Comparison of ENCODE assay signal across 1 mouse cellular context in genomic region chr13:95474294-95474693, GRCm38 (mm10).
A peak's percentile ranks its signal among the peaks of the same experiment; 100 is the strongest.
TF ChIP-seq lines count a peak whose summit lies in the region.

No protein-coding gene starts in this region.

TF ChIP-seq in MEL, 35 proteins besides CTCF, POLR2A, EP300 and RAD21 (continued from another document):
- TF ChIP-seq JUND (IDR thresholded peaks at IDR 0.05; ENCODE audit: low read depth, low read length), result no peak
- TF ChIP-seq TBP (IDR thresholded peaks at IDR 0.05; ENCODE audit: low read depth, low read length), result no peak
- TF ChIP-seq RCOR1 (IDR thresholded peaks at IDR 0.05; ENCODE audit: low read depth, low read length), result peak; percentile 49; the same call in 1 of the 2 replicates
- TF ChIP-seq MYB (IDR thresholded peaks at IDR 0.05; ENCODE audit: low read depth, low read length), result no peak
- TF ChIP-seq ZMIZ1 (IDR thresholded peaks at IDR 0.05; ENCODE audit: low read depth, low read length), result no peak
- no peak; the same call in 1 of the 2 replicates for TF ChIP-seq BHLHE40 (IDR thresholded peaks at IDR 0.05; ENCODE audit: borderline replicate concordance, low read depth, low read length)
- TF ChIP-seq USF2 (IDR thresholded peaks at IDR 0.05; ENCODE audit: borderline replicate concordance in 1 of 2, insufficient read depth in 1 of 2, low read depth in 1 of 2, low read length in 2 of 2), result no peak
- TF ChIP-seq CHD1 (IDR thresholded peaks at IDR 0.05; ENCODE audit: low read depth, low read length), result no peak
- peak; percentile 82 for TF ChIP-seq GATA1 (IDR thresholded peaks at IDR 0.05; ENCODE audit: low read depth, low read length)
- TF ChIP-seq ZC3H11A (IDR thresholded peaks at IDR 0.05; ENCODE audit: low read depth, low read length), result no peak
- peak; percentile 52 for TF ChIP-seq TCF12 (IDR thresholded peaks at IDR 0.05; ENCODE audit: low read depth, low read length)
- TF ChIP-seq MAFK (IDR thresholded peaks at IDR 0.05; ENCODE audit: borderline replicate concordance, low read depth, low read length), result no peak
- TF ChIP-seq ETS1 (IDR thresholded peaks at IDR 0.05; ENCODE audit: low read depth, low read length), result no peak
- TF ChIP-seq MXI1 (IDR thresholded peaks at IDR 0.05; ENCODE audit: low read depth, low read length), result peak; percentile 18; the same call in 1 of the 2 replicates
- no peak for TF ChIP-seq NRF1 (IDR thresholded peaks at IDR 0.05; ENCODE audit: insufficient read depth, low read depth, low read length, poor library complexity, severe bottlenecking)
